Mouse (Mus musculus): Measurements from ENCODE around the gene Tlr7. TPM values are rescaled to one million over a fixed set of nuclear protein-coding genes. Genes with fewer than 3 reads are reported as not detected.
A peak's percentile ranks its signal among the peaks of the same experiment; 100 is the strongest.

Tlr7 gene
- polyA plus RNA-seq, 1 experiment from 2014 or later: 0.74 TPM

- no peak for TF ChIP-seq CTCF (IDR thresholded peaks at IDR 0.05; ENCODE audit: low read depth)
- H3K4me3 ChIP-seq (replicated peaks; ENCODE audit: low read depth, low read length): no peak overlapping the region
- 71% methylated on average over 4 of the region's 4 CpGs for WGBS
- no peaks in the 10 kb centered on the region for H3K36me3 ChIP-seq (ENCODE audit: insufficient read depth, low read length)
- no peak overlapping the region for H3K9ac ChIP-seq (ENCODE audit: low read depth, low read length)
- no peaks in the 10 kb centered on the region for H3K27me3 ChIP-seq (ENCODE audit: insufficient read depth, low read length)
- H3K9me3 ChIP-seq (replicated peaks; ENCODE audit: low read length): no peaks in the 10 kb centered on the region
- H3K4me1 ChIP-seq (replicated peaks; ENCODE audit: insufficient read depth, low read length): no peaks in the 10 kb centered on the region
- no peak for ATAC-seq (replicated peaks; ENCODE audit: low FRiP score, low read depth)
- no peak for DNase-seq (ENCODE audit: low spot score)
- H3K27ac ChIP-seq: no peak overlapping the region
- H3K4me2 ChIP-seq (ENCODE audit: low read length): no peak overlapping the region
Observed at GRCm38 (mm10) chrX:167330993-167331392, 635 bp upstream of the Tlr7 start.

- H3K4me1 ChIP-seq (replicated peaks; ENCODE audit: insufficient read depth, low read length): no peaks in the 10 kb centered on the region
- no peak for DNase-seq (ENCODE audit: low spot score)
- H3K27me3 ChIP-seq (ENCODE audit: insufficient read depth, low read length): no peaks in the 10 kb centered on the region
- H3K9ac ChIP-seq (ENCODE audit: low read depth, low read length): no peak overlapping the region
- no peak for TF ChIP-seq CTCF (IDR thresholded peaks at IDR 0.05; ENCODE audit: low read depth)
- no peak for ATAC-seq (replicated peaks; ENCODE audit: low FRiP score, low read depth)
- H3K27ac ChIP-seq: no peak overlapping the region
- WGBS: 94% methylated on average over 1 of the region's 1 CpGs
- no peaks in the 10 kb centered on the region for H3K36me3 ChIP-seq (ENCODE audit: insufficient read depth, low read length)
- no peak overlapping the region for H3K4me2 ChIP-seq (ENCODE audit: low read length)
- H3K4me3 ChIP-seq (replicated peaks; ENCODE audit: low read depth, low read length): no peak overlapping the region
- no peaks in the 10 kb centered on the region for H3K9me3 ChIP-seq (replicated peaks; ENCODE audit: low read length)
Observed at GRCm38 (mm10) chrX:167329620-167330019, 738 bp downstream of the Tlr7 start.

GRCm38 (mm10) chrX:167329098-167329497, 1.3 kb downstream of the Tlr7 start:
- TF ChIP-seq CTCF (IDR thresholded peaks at IDR 0.05; ENCODE audit: low read depth): no peak
- H3K27me3 ChIP-seq (ENCODE audit: insufficient read depth, low read length): no peaks in the 10 kb centered on the region
- H3K4me3 ChIP-seq (replicated peaks; ENCODE audit: low read depth, low read length): no peak overlapping the region
- H3K9me3 ChIP-seq (replicated peaks; ENCODE audit: low read length): no peaks in the 10 kb centered on the region
- no peak for ATAC-seq (replicated peaks; ENCODE audit: low FRiP score, low read depth)
- DNase-seq (ENCODE audit: low spot score): peak; percentile 18
- no peak overlapping the region for H3K4me2 ChIP-seq (ENCODE audit: low read length)
- no peak overlapping the region for H3K9ac ChIP-seq (ENCODE audit: low read depth, low read length)
- H3K4me1 ChIP-seq (replicated peaks; ENCODE audit: insufficient read depth, low read length): no peaks in the 10 kb centered on the region
- H3K36me3 ChIP-seq (ENCODE audit: insufficient read depth, low read length): no peaks in the 10 kb centered on the region
- no peak overlapping the region for H3K27ac ChIP-seq
- WGBS: 75% methylated on average over 1 of the region's 1 CpGs

- H3K4me3 ChIP-seq (replicated peaks; ENCODE audit: low read depth, low read length): no peak overlapping the region
- no peaks in the 10 kb centered on the region for H3K27me3 ChIP-seq (ENCODE audit: insufficient read depth, low read length)
- H3K9ac ChIP-seq (ENCODE audit: low read depth, low read length): no peak overlapping the region
- no peak for TF ChIP-seq CTCF (IDR thresholded peaks at IDR 0.05; ENCODE audit: low read depth)
- no peaks in the 10 kb centered on the region for H3K9me3 ChIP-seq (replicated peaks; ENCODE audit: low read length)
- no peaks in the 10 kb centered on the region for H3K4me1 ChIP-seq (replicated peaks; ENCODE audit: insufficient read depth, low read length)
- H3K27ac ChIP-seq: no peak overlapping the region
- DNase-seq (ENCODE audit: low spot score) (no peak), ATAC-seq (replicated peaks; ENCODE audit: low FRiP score, low read depth) (no peak)
- 80% methylated on average over 3 of the region's 3 CpGs for WGBS
- no peak overlapping the region for H3K4me2 ChIP-seq (ENCODE audit: low read length)
- H3K36me3 ChIP-seq (ENCODE audit: insufficient read depth, low read length): no peaks in the 10 kb centered on the region
Observed at GRCm38 (mm10) chrX:167328519-167328918, 1.8 kb downstream of the Tlr7 start.

- H3K27me3 ChIP-seq (ENCODE audit: insufficient read depth, low read length): 0 out of 2 replicates have a peak, but pooled peaks cover 2% of the 10 kb centered on the region
- H3K9ac ChIP-seq (ENCODE audit: low read depth, low read length): no peak overlapping the region
- TF ChIP-seq CTCF (IDR thresholded peaks at IDR 0.05; ENCODE audit: low read depth): no peak
- DNase-seq (ENCODE audit: low spot score) (no peak), ATAC-seq (replicated peaks; ENCODE audit: low FRiP score, low read depth) (no peak)
- no peaks in the 10 kb centered on the region for H3K4me1 ChIP-seq (replicated peaks; ENCODE audit: insufficient read depth, low read length)
- H3K4me2 ChIP-seq (ENCODE audit: low read length): no peak overlapping the region
- 38% methylated on average over 1 of the region's 1 CpGs for WGBS
- H3K4me3 ChIP-seq (replicated peaks; ENCODE audit: low read depth, low read length): no peak overlapping the region
- no peaks in the 10 kb centered on the region for H3K9me3 ChIP-seq (replicated peaks; ENCODE audit: low read length)
- H3K36me3 ChIP-seq (ENCODE audit: insufficient read depth, low read length): no peaks in the 10 kb centered on the region
- H3K27ac ChIP-seq: no peak overlapping the region
Observed at GRCm38 (mm10) chrX:167323742-167324141, 6.6 kb downstream of the Tlr7 start.

GRCm38 (mm10) chrX:167321233-167321806, 9.0 kb downstream of the Tlr7 start:
- Histone ChIP-seq H3K4me1 (replicated peaks; ENCODE audit: insufficient read depth, low read length) (no peaks in the 10 kb centered on the region), H3K9ac (ENCODE audit: low read depth, low read length) (no peak overlapping the region), H3K4me2 (ENCODE audit: low read length) (no peak overlapping the region), H3K9me3 (replicated peaks; ENCODE audit: low read length) (no peaks in the 10 kb centered on the region), H3K4me3 (replicated peaks; ENCODE audit: low read depth, low read length) (no peak overlapping the region), H3K36me3 (ENCODE audit: insufficient read depth, low read length) (no peaks in the 10 kb centered on the region), H3K27me3 (ENCODE audit: insufficient read depth, low read length) (0 out of 2 replicates have a peak, but pooled peaks cover 2% of the 10 kb centered on the region), H3K27ac (no peak overlapping the region)
- 62% methylated on average over 4 of the region's 4 CpGs for WGBS
- no peak for TF ChIP-seq CTCF (IDR thresholded peaks at IDR 0.05; ENCODE audit: low read depth)
- DNase-seq (ENCODE audit: low spot score): no peak
- ATAC-seq (replicated peaks; ENCODE audit: low FRiP score, low read depth): no peak
